Mouse (Mus musculus): ENCODE measurements around the gene Txndc5.

The Txndc5 gene

DNA sequence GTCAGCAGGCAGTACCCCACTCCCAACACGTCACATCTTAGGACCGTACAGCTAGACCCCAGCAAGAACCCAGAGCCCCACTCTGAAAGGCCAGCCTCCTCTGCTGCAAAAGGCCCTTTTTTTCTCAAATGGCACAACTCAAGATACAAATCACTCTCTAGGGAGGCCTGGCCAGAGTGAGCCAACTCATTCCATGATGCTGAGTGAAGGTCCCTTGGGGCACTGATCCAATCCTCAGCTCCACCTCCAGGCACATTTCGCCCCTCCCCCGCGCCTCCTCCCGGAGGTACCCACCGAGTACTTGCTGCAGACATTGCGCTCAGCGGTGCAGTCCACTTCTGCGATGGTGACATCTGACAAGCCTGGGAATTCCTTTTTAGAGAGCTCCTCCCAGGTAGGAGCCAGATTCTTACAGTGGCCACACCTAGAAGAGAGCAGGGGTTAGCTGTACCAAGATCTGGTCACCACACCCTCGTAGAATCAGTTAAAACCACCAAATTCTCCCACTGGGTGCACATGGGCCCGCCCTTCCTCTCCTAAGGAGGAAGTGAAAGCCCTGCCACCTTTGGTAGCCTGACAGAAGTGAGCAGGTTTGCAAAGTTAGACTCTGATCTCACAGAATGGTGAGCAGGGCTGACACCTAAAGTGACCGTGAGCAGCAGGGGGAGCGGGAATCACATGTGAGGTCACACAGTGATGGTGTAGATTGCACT lies 25.3 kb downstream of the Txndc5 start:
- no peaks in the 10 kb centered on the region for H3K9me3 ChIP-seq (ENCODE audit: low read length)
- no peaks in the 10 kb centered on the region for H3K27me3 ChIP-seq (ENCODE audit: insufficient read depth, low read length)
- peaks cover 31% of the 10 kb centered on the region for H3K4me1 ChIP-seq (replicated peaks; ENCODE audit: low read depth, low read length)
- no peak overlapping the region; the same call in 1 of the 2 replicates for H3K4me3 ChIP-seq (replicated peaks; ENCODE audit: low read length)
- TF ChIP-seq NANOG (IDR thresholded peaks at IDR 0.05; ENCODE audit: borderline replicate concordance, low read length): no peak
- TF ChIP-seq CTCF (conservative IDR thresholded peaks at IDR 0.05; ENCODE audit: low read length): no peak
- no peak for TF ChIP-seq POU5F1 (IDR thresholded peaks at IDR 0.05; ENCODE audit: borderline replicate concordance, low read length)
- peaks cover 90% of the 10 kb centered on the region for H3K36me3 ChIP-seq (ENCODE audit: insufficient read depth, low read length)

DNA sequence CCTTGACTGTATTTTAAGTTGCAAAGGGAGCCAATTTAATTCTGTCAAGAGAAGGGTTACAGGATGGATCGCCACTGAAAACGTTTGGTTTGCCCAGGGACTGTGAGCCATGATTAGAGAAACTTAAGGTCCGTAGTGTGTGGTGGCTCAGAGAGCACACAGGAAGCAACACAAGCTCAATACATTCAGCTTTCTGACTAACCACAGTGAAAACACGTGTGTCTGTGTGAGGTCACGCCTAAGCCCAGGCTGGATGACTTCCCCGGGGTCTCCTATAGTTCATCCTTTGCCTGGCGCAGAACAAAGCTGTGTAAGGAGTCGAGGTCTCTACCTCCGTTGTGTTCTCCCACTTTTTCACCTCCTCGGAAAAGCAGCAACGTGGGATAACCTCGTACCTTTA lies 27.3 kb downstream of the Txndc5 start:
- no peaks in the 10 kb centered on the region for H3K27me3 ChIP-seq (ENCODE audit: insufficient read depth, low read length)
- H3K36me3 ChIP-seq (ENCODE audit: insufficient read depth, low read length): peaks cover 71% of the 10 kb centered on the region
- peaks cover 28% of the 10 kb centered on the region for H3K4me1 ChIP-seq (replicated peaks; ENCODE audit: low read depth, low read length)
- H3K4me3 ChIP-seq (replicated peaks; ENCODE audit: low read length): no peak overlapping the region
- no peak for TF ChIP-seq NANOG (IDR thresholded peaks at IDR 0.05; ENCODE audit: borderline replicate concordance, low read length)
- TF ChIP-seq CTCF (conservative IDR thresholded peaks at IDR 0.05; ENCODE audit: low read length): no peak
- TF ChIP-seq POU5F1 (IDR thresholded peaks at IDR 0.05; ENCODE audit: borderline replicate concordance, low read length): no peak
- H3K9me3 ChIP-seq (ENCODE audit: low read length): no peaks in the 10 kb centered on the region

DNA sequence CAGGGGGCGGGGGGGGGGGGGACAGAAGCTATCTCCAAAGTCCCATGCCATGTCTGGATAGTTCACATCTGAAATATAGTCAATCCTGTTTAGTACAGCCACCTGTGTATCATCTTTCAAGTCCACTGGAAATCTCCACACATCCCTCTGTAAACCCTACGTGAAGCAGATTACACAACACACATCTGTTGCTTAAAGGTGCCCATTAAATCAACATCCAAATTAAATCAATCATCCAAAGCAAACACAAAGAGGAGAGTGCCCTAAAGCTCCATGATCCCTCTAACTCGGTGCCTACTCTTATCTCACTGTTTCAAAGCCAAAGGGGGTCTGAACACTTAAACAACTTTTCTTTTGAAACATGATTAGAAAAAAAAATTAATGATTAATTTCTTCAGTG lies 31.9 kb downstream of the Txndc5 start:
- H3K36me3 ChIP-seq (ENCODE audit: insufficient read depth, low read length): peaks cover 25% of the 10 kb centered on the region
- TF ChIP-seq CTCF (conservative IDR thresholded peaks at IDR 0.05; ENCODE audit: low read length): no peak
- no peak for TF ChIP-seq POU5F1 (IDR thresholded peaks at IDR 0.05; ENCODE audit: borderline replicate concordance, low read length)
- TF ChIP-seq NANOG (IDR thresholded peaks at IDR 0.05; ENCODE audit: borderline replicate concordance, low read length): no peak
- no peak overlapping the region for H3K4me3 ChIP-seq (replicated peaks; ENCODE audit: low read length)
- H3K9me3 ChIP-seq (ENCODE audit: low read length): no peaks in the 10 kb centered on the region
- no peaks in the 10 kb centered on the region for H3K27me3 ChIP-seq (ENCODE audit: insufficient read depth, low read length)
- H3K4me1 ChIP-seq (replicated peaks; ENCODE audit: low read depth, low read length): 0 out of 2 replicates have a peak, but pooled peaks cover 4% of the 10 kb centered on the region

DNA sequence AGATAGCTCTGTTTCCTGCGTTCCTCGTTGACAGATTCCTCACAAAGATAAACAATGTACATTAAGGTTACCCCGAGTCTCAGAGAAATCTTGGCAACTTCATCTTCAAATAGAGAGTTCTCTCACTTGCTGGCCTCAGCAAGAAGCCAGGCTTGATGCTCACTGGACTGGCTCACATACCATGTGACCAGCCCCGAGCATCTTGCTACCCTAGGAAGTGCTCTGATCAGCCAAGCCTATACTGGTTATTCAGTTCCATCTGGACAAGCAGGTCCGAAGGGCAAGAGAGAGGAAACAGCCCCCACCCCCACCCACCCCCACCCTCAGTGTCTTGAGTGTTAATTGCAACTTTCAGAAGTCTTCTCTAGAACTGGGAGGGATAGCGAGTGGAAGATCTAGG lies 41.9 kb downstream of the Txndc5 start:
- H3K4me1 ChIP-seq (replicated peaks; ENCODE audit: low read depth, low read length): no peaks in the 10 kb centered on the region
- H3K27me3 ChIP-seq (ENCODE audit: insufficient read depth, low read length): 0 out of 2 replicates have a peak, but pooled peaks cover 11% of the 10 kb centered on the region
- H3K36me3 ChIP-seq (ENCODE audit: insufficient read depth, low read length): no peaks in the 10 kb centered on the region
- no peak for TF ChIP-seq CTCF (conservative IDR thresholded peaks at IDR 0.05; ENCODE audit: low read length)
- no peak for TF ChIP-seq NANOG (IDR thresholded peaks at IDR 0.05; ENCODE audit: borderline replicate concordance, low read length)
- TF ChIP-seq POU5F1 (IDR thresholded peaks at IDR 0.05; ENCODE audit: borderline replicate concordance, low read length): no peak
- H3K4me3 ChIP-seq (replicated peaks; ENCODE audit: low read length): no peak overlapping the region
- no peaks in the 10 kb centered on the region for H3K9me3 ChIP-seq (ENCODE audit: low read length)

DNA sequence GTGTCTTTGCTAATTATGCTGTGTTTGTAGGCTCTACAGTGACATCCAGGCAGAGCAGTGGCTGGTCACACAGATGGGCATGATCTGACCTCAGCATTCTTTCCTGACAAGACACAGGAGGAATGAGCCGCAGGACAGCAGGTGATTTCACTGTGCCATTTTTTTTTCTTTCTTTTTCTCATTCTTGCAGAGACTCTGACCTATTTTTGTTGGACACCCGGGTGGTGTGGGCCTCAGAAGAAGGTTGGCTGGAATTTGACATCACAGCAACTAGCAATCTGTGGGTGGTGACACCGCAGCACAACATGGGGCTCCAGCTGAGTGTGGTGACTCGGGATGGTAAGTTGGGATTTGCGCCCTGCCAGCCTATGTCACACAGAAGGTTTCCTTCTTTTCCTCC lies 43.9 kb downstream of the Txndc5 start:
- no peaks in the 10 kb centered on the region for H3K9me3 ChIP-seq (ENCODE audit: low read length)
- no peak for TF ChIP-seq NANOG (IDR thresholded peaks at IDR 0.05; ENCODE audit: borderline replicate concordance, low read length)
- TF ChIP-seq POU5F1 (IDR thresholded peaks at IDR 0.05; ENCODE audit: borderline replicate concordance, low read length): no peak
- TF ChIP-seq CTCF (conservative IDR thresholded peaks at IDR 0.05; ENCODE audit: low read length): no peak

DNA sequence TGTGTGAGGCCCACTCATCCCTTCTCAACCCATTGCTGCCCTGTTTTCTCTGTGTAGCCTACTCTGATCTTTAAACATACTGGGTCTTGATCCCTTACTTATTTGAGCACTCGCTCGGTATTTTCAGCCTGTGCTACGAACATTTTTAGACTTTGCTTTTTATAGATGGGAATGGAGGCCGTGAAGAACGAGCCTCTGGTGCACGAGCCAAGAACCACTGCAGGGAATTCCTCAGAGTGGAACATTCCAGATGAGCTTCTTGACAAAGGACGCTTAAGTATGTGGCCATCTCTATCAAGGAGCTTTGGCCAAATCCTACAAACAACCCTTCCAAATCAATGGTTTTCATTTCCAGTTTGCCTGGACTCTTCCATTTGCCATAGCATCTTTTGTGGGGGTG lies 47.6 kb downstream of the Txndc5 start:
- Histone ChIP-seq H3K9me3 (ENCODE audit: low read length) (no peaks in the 10 kb centered on the region), H3K27me3 (ENCODE audit: insufficient read depth, low read length) (no peaks in the 10 kb centered on the region), H3K4me1 (replicated peaks; ENCODE audit: low read depth, low read length) (0 out of 2 replicates have a peak, but pooled peaks cover 6% of the 10 kb centered on the region), H3K36me3 (ENCODE audit: insufficient read depth, low read length) (no peaks in the 10 kb centered on the region), H3K4me3 (replicated peaks; ENCODE audit: low read length) (no peak overlapping the region)
- TF ChIP-seq POU5F1 (IDR thresholded peaks at IDR 0.05; ENCODE audit: borderline replicate concordance, low read length) (no peak), CTCF (conservative IDR thresholded peaks at IDR 0.05; ENCODE audit: low read length) (no peak), NANOG (IDR thresholded peaks at IDR 0.05; ENCODE audit: borderline replicate concordance, low read length) (no peak)

More for the DNA sequence above, 43.9 kb downstream of the Txndc5 start:
- Histone ChIP-seq H3K27me3 (ENCODE audit: insufficient read depth, low read length) (0 out of 2 replicates have a peak, but pooled peaks cover 7% of the 10 kb centered on the region), H3K4me1 (replicated peaks; ENCODE audit: low read depth, low read length) (no peaks in the 10 kb centered on the region), H3K36me3 (ENCODE audit: insufficient read depth, low read length) (no peaks in the 10 kb centered on the region), H3K4me3 (replicated peaks; ENCODE audit: low read length) (no peak overlapping the region)

DNA sequence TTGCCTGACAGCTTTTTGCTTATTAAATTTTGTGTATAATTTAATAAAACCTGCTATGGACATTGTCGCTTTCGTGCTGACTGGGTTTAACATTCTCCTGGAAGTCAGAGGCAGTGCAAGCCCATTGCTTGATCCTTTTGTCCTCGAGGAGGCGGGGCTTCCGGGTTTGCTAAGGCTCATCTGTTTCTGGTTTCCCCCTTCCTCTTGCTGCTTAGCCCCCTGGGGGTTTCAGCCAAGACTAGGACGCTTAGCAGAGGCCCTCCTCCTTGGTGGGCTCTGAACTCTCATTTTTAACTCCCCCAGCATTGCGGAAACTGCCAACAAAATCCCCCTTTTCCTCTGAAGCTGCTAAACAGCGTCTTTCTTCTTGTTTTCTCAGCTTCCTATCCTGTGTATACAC lies 51.7 kb downstream of the Txndc5 start:
- H3K27me3 ChIP-seq (ENCODE audit: insufficient read depth, low read length): no peaks in the 10 kb centered on the region
- no peak for TF ChIP-seq NANOG (IDR thresholded peaks at IDR 0.05; ENCODE audit: borderline replicate concordance, low read length)
- no peak for TF ChIP-seq CTCF (conservative IDR thresholded peaks at IDR 0.05; ENCODE audit: low read length)

DNA sequence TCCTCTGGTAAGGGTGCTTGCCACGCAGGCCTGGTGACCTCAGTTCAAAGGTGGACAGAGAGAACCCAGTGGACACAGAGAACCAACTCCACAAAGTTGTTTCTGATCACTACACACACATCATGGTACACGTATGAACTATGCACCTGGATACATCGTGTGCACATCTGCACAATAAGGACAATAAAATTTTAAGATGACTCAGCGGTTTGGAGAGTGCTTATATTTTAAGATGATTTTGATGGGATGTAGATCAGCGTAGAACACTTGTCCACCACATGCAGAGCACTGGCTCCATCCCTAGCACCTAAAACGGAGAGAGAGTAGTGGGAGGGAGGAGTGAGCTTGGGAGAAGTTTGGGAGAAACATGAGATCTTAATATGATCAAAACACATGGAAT lies 55.1 kb downstream of the Txndc5 start:
- TF ChIP-seq CTCF (conservative IDR thresholded peaks at IDR 0.05; ENCODE audit: low read length) (no peak), POU5F1 (IDR thresholded peaks at IDR 0.05; ENCODE audit: borderline replicate concordance, low read length) (no peak), NANOG (IDR thresholded peaks at IDR 0.05; ENCODE audit: borderline replicate concordance, low read length) (no peak)

More for the DNA sequence above, 51.7 kb downstream of the Txndc5 start:
- H3K9me3 ChIP-seq (ENCODE audit: low read length): no peaks in the 10 kb centered on the region
- no peaks in the 10 kb centered on the region for H3K36me3 ChIP-seq (ENCODE audit: insufficient read depth, low read length)
- 0 out of 2 replicates have a peak, but pooled peaks cover 6% of the 10 kb centered on the region for H3K4me1 ChIP-seq (replicated peaks; ENCODE audit: low read depth, low read length)
- H3K4me3 ChIP-seq (replicated peaks; ENCODE audit: low read length): no peak overlapping the region

More for the DNA sequence above, 55.1 kb downstream of the Txndc5 start:
- Histone ChIP-seq H3K27me3 (ENCODE audit: insufficient read depth, low read length) (no peaks in the 10 kb centered on the region; the same call in 1 of the 2 replicates), H3K4me3 (replicated peaks; ENCODE audit: low read length) (no peak overlapping the region), H3K36me3 (ENCODE audit: insufficient read depth, low read length) (no peaks in the 10 kb centered on the region), H3K9me3 (ENCODE audit: low read length) (no peaks in the 10 kb centered on the region), H3K4me1 (replicated peaks; ENCODE audit: low read depth, low read length) (0 out of 2 replicates have a peak, but pooled peaks cover 6% of the 10 kb centered on the region)

All from E14TG2a.4 (cell line).